Mouse (Mus musculus) forebrain, embryonic 15.5 days (tissue): ENCODE data around the gene Acrv1. TPM values are rescaled to one million over a fixed set of nuclear protein-coding genes. Genes with fewer than 3 reads are reported as not detected.
"Not testable (repeated sequence)": the region's sequence is repeated elsewhere in the genome, so short reads cannot be mapped to it uniquely, and the experiment has no call there.

ENCODE experiments used
- ATAC-seq: fragments of 200-750 bp; cut with Nextera tagmentation; replicated peaks from 2 replicates; pipeline ENCODE4 v1.8.0; 2017; ENCODE audit warnings: mild to moderate bottlenecking, moderate TSS enrichment, moderate library complexity
- H3K27ac ChIP-seq: fragments of 300-500 bp; sonication (generic); replicated peaks from 2 replicates; pipeline ENCODE4 v1.5.1; 2015; ENCODE audit warnings: mild to moderate bottlenecking, inconsistent platforms
- H3K27me3 ChIP-seq: fragments of 300-500 bp; sonication (generic); 2 replicates; pipeline ENCODE4 v1.6.1; 2015; ENCODE audit warnings: inconsistent platforms
- H3K36me3 ChIP-seq: fragments of 300-500 bp; sonication (generic); 2 replicates; pipeline ENCODE4 v1.6.1; 2015; ENCODE audit warnings: mild to moderate bottlenecking, inconsistent platforms
- H3K4me1 ChIP-seq: fragments of 300-500 bp; sonication (generic); 2 replicates; pipeline ENCODE4 v1.6.1; 2015; ENCODE audit warnings: inconsistent platforms
- H3K4me2 ChIP-seq: fragments of 300-500 bp; sonication (generic); replicated peaks from 2 replicates; pipeline ENCODE4 v1.6.1; 2015; ENCODE audit warnings: mild to moderate bottlenecking, inconsistent platforms
- H3K4me3 ChIP-seq: fragments of 300-500 bp; sonication (generic); 2 replicates; pipeline ENCODE4 v1.5.1; 2015; ENCODE audit warnings: mild to moderate bottlenecking, inconsistent platforms
- H3K9ac ChIP-seq: fragments of 300-500 bp; sonication (generic); replicated peaks from 2 replicates; pipeline ENCODE4 v1.6.1; 2015; ENCODE audit warnings: mild to moderate bottlenecking, inconsistent platforms
- H3K9me3 ChIP-seq: fragments of 300-500 bp; sonication (generic); 2 replicates; pipeline ENCODE4 v1.6.1; 2016; ENCODE audit warnings: inconsistent platforms
- WGBS: fragments of 180-500 bp; shearing (Covaris S2); methylation state at CpG from one replicate; pipeline ENCODE4 v1.1.7; 2015; ENCODE audit warnings: mixed read lengths; 5-methylcytosine and 5-hydroxymethylcytosine counted together
- polyA plus RNA-seq: library from polyadenylated mRNA; unstranded; fragments of >200 nt; fragmentation: Nextera tagmentation; extraction: Ambion mirVana; gene quantifications from 2 replicates; pipeline ENCODE4 v1.2.1, GENCODE M21; 2015

Acrv1 gene
- polyA plus RNA-seq: not detected in 2 replicates

- no peak within 1 kb of the TSS for H3K4me2 ChIP-seq
- H3K4me1 ChIP-seq: no peaks in the 10 kb centered on the region
- H3K9ac ChIP-seq: no peak within 1 kb of the TSS
- 78% methylated on average over 1 of the region's 1 CpGs for WGBS
- H3K9me3 ChIP-seq: no peaks in the 10 kb centered on the region
- no peak for ATAC-seq
- H3K36me3 ChIP-seq: no peaks in the 10 kb centered on the region
- H3K4me3 ChIP-seq: no peak within 1 kb of the TSS
- no peaks in the 10 kb centered on the region for H3K27me3 ChIP-seq
- no peak within 1 kb of the TSS for H3K27ac ChIP-seq
These were observed at the start of gene Acrv1 for GRCm38 (mm10) chr9:36692920-36693319. Acrv1 (plus strand) TSS chr9:36693220.

GRCm38 (mm10) chr9:36643276-36643675 lies 49.7 kb upstream of the Acrv1 start, which contains the start of gene A630095E13Rik:
A630095E13Rik (minus strand) TSS chr9:36643376.
- not testable (repeated sequence) for H3K36me3 ChIP-seq, H3K27ac ChIP-seq, H3K9me3 ChIP-seq, H3K9ac ChIP-seq, H3K4me2 ChIP-seq, H3K4me3 ChIP-seq, H3K4me1 ChIP-seq, H3K27me3 ChIP-seq, ATAC-seq
- 62% methylated on average over 3 of the region's 3 CpGs for WGBS

GRCm38 (mm10) chr9:36681424-36681823 lies 11.6 kb upstream of the Acrv1 start:
- Histone ChIP-seq H3K9ac (no peak overlapping the region), H3K4me1 (no peaks in the 10 kb centered on the region), H3K4me2 (no peak overlapping the region), H3K9me3 (no peaks in the 10 kb centered on the region), H3K36me3 (no peaks in the 10 kb centered on the region), H3K27ac (no peak overlapping the region), H3K4me3 (no peak overlapping the region), H3K27me3 (no peaks in the 10 kb centered on the region)
- ATAC-seq: no peak
- WGBS: 71% methylated on average over 2 of the region's 2 CpGs

GRCm38 (mm10) chr9:36687329-36687728 lies 5.7 kb upstream of the Acrv1 start:
- no peaks in the 10 kb centered on the region for H3K36me3 ChIP-seq

GRCm38 (mm10) chr9:36694276-36694675 lies 1.3 kb downstream of the Acrv1 start:
- Histone ChIP-seq H3K4me2 (no peak overlapping the region), H3K4me1 (no peaks in the 10 kb centered on the region), H3K36me3 (no peaks in the 10 kb centered on the region), H3K4me3 (no peak overlapping the region), H3K9ac (no peak overlapping the region), H3K27me3 (no peaks in the 10 kb centered on the region), H3K9me3 (no peaks in the 10 kb centered on the region), H3K27ac (no peak overlapping the region)
- no peak for ATAC-seq
- WGBS: 94% methylated on average over 10 of the region's 10 CpGs

More at GRCm38 (mm10) chr9:36687329-36687728, 5.7 kb upstream of the Acrv1 start:
- no peak overlapping the region for H3K4me2 ChIP-seq
- H3K9ac ChIP-seq: no peak overlapping the region
- H3K9me3 ChIP-seq: no peaks in the 10 kb centered on the region
- H3K27me3 ChIP-seq: no peaks in the 10 kb centered on the region
- H3K4me1 ChIP-seq: no peaks in the 10 kb centered on the region
- no peak overlapping the region for H3K27ac ChIP-seq
- ATAC-seq: no peak
- H3K4me3 ChIP-seq: no peak overlapping the region

GRCm38 (mm10) chr9:36705923-36706322 lies 12.9 kb downstream of the Acrv1 start:
- no peak overlapping the region for H3K4me2 ChIP-seq

GRCm38 (mm10) chr9:36707304-36707703 lies 14.3 kb downstream of the Acrv1 start:
- no peaks in the 10 kb centered on the region for H3K27me3 ChIP-seq
- peaks cover 12% of the 10 kb centered on the region for H3K36me3 ChIP-seq
- no peak for ATAC-seq
- no peaks in the 10 kb centered on the region for H3K4me1 ChIP-seq
- no peak overlapping the region for H3K4me2 ChIP-seq
- no peak overlapping the region for H3K9ac ChIP-seq
- no peaks in the 10 kb centered on the region for H3K9me3 ChIP-seq
- H3K4me3 ChIP-seq: no peak overlapping the region
- WGBS: 89% methylated on average over 6 of the region's 6 CpGs
- no peak overlapping the region for H3K27ac ChIP-seq

More at GRCm38 (mm10) chr9:36705923-36706322, 12.9 kb downstream of the Acrv1 start:
- Histone ChIP-seq H3K9me3 (no peaks in the 10 kb centered on the region), H3K4me1 (no peaks in the 10 kb centered on the region), H3K27ac (no peak overlapping the region), H3K9ac (no peak overlapping the region), H3K27me3 (no peaks in the 10 kb centered on the region), H3K36me3 (peaks cover 12% of the 10 kb centered on the region), H3K4me3 (no peak overlapping the region)
- ATAC-seq: no peak
- WGBS: 85% methylated on average over 3 of the region's 3 CpGs

- H3K4me2 ChIP-seq: no peak overlapping the region
- no peak overlapping the region for H3K4me3 ChIP-seq
- WGBS: 80% methylated on average over 3 of the region's 3 CpGs
- no peaks in the 10 kb centered on the region for H3K9me3 ChIP-seq
- no peak for ATAC-seq
- H3K27me3 ChIP-seq: no peaks in the 10 kb centered on the region
- no peaks in the 10 kb centered on the region for H3K4me1 ChIP-seq
- no peak overlapping the region for H3K27ac ChIP-seq
- H3K9ac ChIP-seq: no peak overlapping the region
- H3K36me3 ChIP-seq: peaks cover 7% of the 10 kb centered on the region
These were observed 23.6 kb downstream of the Acrv1 start for GRCm38 (mm10) chr9:36716624-36717023.

GRCm38 (mm10) chr9:36726131-36727033 lies 33.4 kb downstream of the Acrv1 start:
- H3K36me3 ChIP-seq: peaks cover 12% of the 10 kb centered on the region; the same call in 1 of the 2 replicates
- H3K4me1 ChIP-seq: peaks cover 18% of the 10 kb centered on the region
- H3K27me3 ChIP-seq: no peaks in the 10 kb centered on the region
- H3K27ac ChIP-seq: peak overlapping the region; percentile 90
- ATAC-seq: peak; percentile 96
- peak overlapping the region; percentile 96 for H3K4me2 ChIP-seq
- H3K9ac ChIP-seq: peak overlapping the region; percentile 74
- H3K4me3 ChIP-seq: peak overlapping the region; percentile 76
- H3K9me3 ChIP-seq: no peaks in the 10 kb centered on the region
- WGBS: under 1% methylated on average over 53 of the region's 53 CpGs

- Histone ChIP-seq H3K9me3 (no peaks in the 10 kb centered on the region), H3K4me1 (peaks cover 18% of the 10 kb centered on the region), H3K27me3 (no peaks in the 10 kb centered on the region), H3K27ac (peak within 1 kb of the TSS; percentile 90), H3K9ac (peak within 1 kb of the TSS; percentile 74), H3K4me3 (peak within 1 kb of the TSS; percentile 76), H3K36me3 (peaks cover 10% of the 10 kb centered on the region), H3K4me2 (peak within 1 kb of the TSS; percentile 96)
- 10% methylated on average over 12 of the region's 12 CpGs for whole genome bisulfite sequencing
- ATAC-seq: no peak
These were observed 34.2 kb downstream of the Acrv1 start, which contains the start of gene Chek1 for GRCm38 (mm10) chr9:36727034-36727755. Chek1 (minus strand) TSS chr9:36727065.
